Comparison of ENCODE assay signal across 7 mouse cellular contexts in genomic region chr13:92750976-92751518, GRCm38 (mm10). TPM values are rescaled to one million over a fixed set of nuclear protein-coding genes. Genes with fewer than 3 reads are reported as not detected.
DNase-seq lines count a peak whose midpoint lies in the region; ATAC-seq and TF ChIP-seq lines count a peak whose summit lies in the region.

No protein-coding gene starts in this region.

- no peaks in the 10 kb centered on the region for H3K9me3 ChIP-seq in forebrain, embryonic 16.5 days (ENCODE audit: control insufficient read depth, low read length)
- H3K9me3 ChIP-seq in hindbrain, embryonic 11.5 days (ENCODE audit: control insufficient read depth, low read length), result no peaks in the 10 kb centered on the region
- no peaks in the 10 kb centered on the region for H3K9me3 ChIP-seq in lung, embryonic 16.5 days (ENCODE audit: control insufficient read depth, low read length)

- peak; percentile 71 for ATAC-seq in forebrain, embryonic 16.5 days
- peak; percentile 68 for ATAC-seq in hindbrain, embryonic 11.5 days (ENCODE audit: low FRiP score)
- ATAC-seq in lung, embryonic 16.5 days (ENCODE audit: low read depth), result peak; percentile 73

- no peak overlapping the region for H3K4me3 ChIP-seq in cerebellum, adult 2 months (replicated peaks; ENCODE audit: insufficient read depth, low read depth, low read length)
- no peak overlapping the region for H3K4me3 ChIP-seq in forebrain, embryonic 16.5 days (replicated peaks; ENCODE audit: low read length)
- no peak overlapping the region for H3K4me3 ChIP-seq in hindbrain, embryonic 11.5 days (ENCODE audit: low read depth, low read length)
- H3K4me3 ChIP-seq in lung, embryonic 16.5 days (ENCODE audit: low read length), result 0 out of 2 replicates have a peak overlapping the region, but pooled peaks have one; percentile 12

- TF ChIP-seq POLR2A in cerebellum, adult 2 months (IDR thresholded peaks at IDR 0.05; ENCODE audit: borderline replicate concordance, insufficient read depth, low read length), result no peak

- WGBS in cerebellum, adult 2 months, result 8% methylated on average over 7 of the region's 7 CpGs
- WGBS in forebrain, embryonic 16.5 days, result 13% methylated on average over 7 of the region's 7 CpGs
- WGBS in hindbrain, embryonic 11.5 days, result 27% methylated on average over 7 of the region's 7 CpGs
- 5% methylated on average over 7 of the region's 7 CpGs for WGBS in lung, embryonic 16.5 days

- H3K4me1 ChIP-seq in cerebellum, adult 2 months (ENCODE audit: control insufficient read depth, insufficient read depth, low read length), result no peaks in the 10 kb centered on the region
- peaks cover 11% of the 10 kb centered on the region; the same call in 1 of the 2 replicates for H3K4me1 ChIP-seq in forebrain, embryonic 16.5 days (replicated peaks; ENCODE audit: control insufficient read depth, insufficient read depth, low read length)
- no peaks in the 10 kb centered on the region for H3K4me1 ChIP-seq in hindbrain, embryonic 11.5 days (replicated peaks; ENCODE audit: control insufficient read depth, insufficient read depth, low read length)
- H3K4me1 ChIP-seq in lung, embryonic 16.5 days (replicated peaks; ENCODE audit: control insufficient read depth, insufficient read depth, low read length), result 0 out of 2 replicates have a peak, but pooled peaks cover 2% of the 10 kb centered on the region

- peak overlapping the region; percentile 44 for H3K4me2 ChIP-seq in forebrain, embryonic 16.5 days (ENCODE audit: low read length)
- no peak overlapping the region for H3K4me2 ChIP-seq in hindbrain, embryonic 11.5 days (replicated peaks; ENCODE audit: low read depth, low read length)
- peak overlapping the region; percentile 38; the same call in 1 of the 2 replicates for H3K4me2 ChIP-seq in lung, embryonic 16.5 days (ENCODE audit: low read depth, low read length)

- H3K36me3 ChIP-seq in forebrain, embryonic 16.5 days (ENCODE audit: control insufficient read depth, insufficient read depth), result no peaks in the 10 kb centered on the region
- no peaks in the 10 kb centered on the region for H3K36me3 ChIP-seq in hindbrain, embryonic 11.5 days (ENCODE audit: control insufficient read depth, insufficient read depth, low read length)
- H3K36me3 ChIP-seq in lung, embryonic 16.5 days (ENCODE audit: control insufficient read depth, insufficient read depth, low read length), result no peaks in the 10 kb centered on the region

- DNase-seq in WW6 (ENCODE audit: low read depth, low spot score), result peak; percentile 40
- peak; percentile 73 to 79 for DNase-seq in cerebellum, adult 2 months
- DNase-seq in hindbrain, embryonic 11.5 days (ENCODE audit: low spot score), result peak; percentile 86
- DNase-seq in layer of hippocampus, adult 9-10 months (ENCODE audit: low spot score), result peak; percentile 52
- DNase-seq in ovary, postnatal 36 days (ENCODE audit: low spot score), result peak; percentile 51

- TF ChIP-seq CTCF in cerebellum, adult 2 months (IDR thresholded peaks at IDR 0.05; ENCODE audit: borderline replicate concordance, insufficient read depth, low read depth, low read length), result peak; percentile 86

- H3K27me3 ChIP-seq in cerebellum, adult 2 months (ENCODE audit: control insufficient read depth, insufficient read depth, low read length), result no peaks in the 10 kb centered on the region
- no peaks in the 10 kb centered on the region for H3K27me3 ChIP-seq in forebrain, embryonic 16.5 days (replicated peaks; ENCODE audit: control insufficient read depth, insufficient read depth, low read length)
- no peaks in the 10 kb centered on the region for H3K27me3 ChIP-seq in hindbrain, embryonic 11.5 days (ENCODE audit: control insufficient read depth, insufficient read depth, low read length)
- H3K27me3 ChIP-seq in lung, embryonic 16.5 days (ENCODE audit: control insufficient read depth, insufficient read depth, low read depth, low read length), result no peaks in the 10 kb centered on the region

- H3K9ac ChIP-seq in forebrain, embryonic 16.5 days (replicated peaks; ENCODE audit: low read depth, low read length), result no peak overlapping the region
- no peak overlapping the region for H3K9ac ChIP-seq in hindbrain, embryonic 11.5 days (ENCODE audit: low read depth, low read length)
- no peak overlapping the region for H3K9ac ChIP-seq in lung, embryonic 16.5 days (ENCODE audit: low read length)

- H3K27ac ChIP-seq in cerebellum, adult 2 months (ENCODE audit: insufficient read depth, low read length), result no peak overlapping the region
- H3K27ac ChIP-seq in forebrain, embryonic 16.5 days (ENCODE audit: low read length), result peak overlapping the region; percentile 24; the same call in 1 of the 2 replicates
- no peak overlapping the region for H3K27ac ChIP-seq in hindbrain, embryonic 11.5 days (ENCODE audit: low read depth, low read length)
- no peak overlapping the region for H3K27ac ChIP-seq in lung, embryonic 16.5 days (ENCODE audit: low read length)

RNA-seq across cellular contexts. Expression of gene Thbs4, which starts 43.6 kb away (rescaled TPM):
- polyA plus RNA-seq in cerebellum, adult 2 months (2012; rRNA removed), result 0.24 and 0.26 TPM in 2 replicates
- 0.86 and 1.0 TPM in 2 replicates for polyA plus RNA-seq in forebrain, embryonic 16.5 days (2015; fragmentation: Nextera tagmentation; extraction: Ambion mirVana)
- 1.7 and 2.1 TPM in 2 replicates for polyA plus RNA-seq in hindbrain, embryonic 11.5 days (2014; fragmentation: Nextera tagmentation; extraction: Ambion mirVana)
- 3.0 and 4.4 TPM in 2 replicates for polyA plus RNA-seq in lung, embryonic 16.5 days (2015; fragmentation: Nextera tagmentation; extraction: Ambion mirVana)
